Mouse (Mus musculus) embryonic fibroblast, embryonic 13.5 days (primary cell): ENCODE measurements around the gene Pglyrp1. TPM values are rescaled to one million over a fixed set of nuclear protein-coding genes. Genes with fewer than 3 reads are reported as not detected.
A peak's percentile ranks its signal among the peaks of the same experiment; 100 is the strongest.

Experiments used
- H3K27ac ChIP-seq: 2 replicates; pipeline ENCODE4 v1.5.1; 2012; ENCODE audit warnings: low read length, control low read depth, inconsistent platforms; ENCODE audit not compliant: insufficient read depth
- H3K4me1 ChIP-seq: 2 replicates; pipeline ENCODE4 v1.6.1; 2011; ENCODE audit warnings: low read length; ENCODE audit not compliant: control insufficient read depth, insufficient read depth
- H3K4me3 ChIP-seq: 2 replicates; pipeline ENCODE4 v1.5.1; 2011; ENCODE audit warnings: mild to moderate bottlenecking, control low read depth, low read length; ENCODE audit not compliant: insufficient read depth
- CTCF ChIP-seq: IDR thresholded peaks from 2 replicates; pipeline ENCODE4 v1.5.1; 2011; ENCODE audit warnings: mild to moderate bottlenecking, control low read depth, low read length, moderate library complexity, borderline replicate concordance; ENCODE audit not compliant: insufficient read depth
- POLR2A ChIP-seq: IDR thresholded peaks from 2 replicates; pipeline ENCODE4 v1.6.1; 2011; ENCODE audit warnings: low read depth, mild to moderate bottlenecking, control low read depth, low read length, moderate library complexity
- polyA plus RNA-seq: library from polyadenylated mRNA; stranded (reverse); fragments of >200 nt; gene quantifications from 2 replicates; pipeline ENCODE4 v1.2.4, GENCODE M21; 2011; ENCODE audit warnings: low read depth; ENCODE audit not compliant: missing spikeins, insufficient read length

Pglyrp1 gene
- polyA plus RNA-seq, 1 experiment: not detected

DNA sequence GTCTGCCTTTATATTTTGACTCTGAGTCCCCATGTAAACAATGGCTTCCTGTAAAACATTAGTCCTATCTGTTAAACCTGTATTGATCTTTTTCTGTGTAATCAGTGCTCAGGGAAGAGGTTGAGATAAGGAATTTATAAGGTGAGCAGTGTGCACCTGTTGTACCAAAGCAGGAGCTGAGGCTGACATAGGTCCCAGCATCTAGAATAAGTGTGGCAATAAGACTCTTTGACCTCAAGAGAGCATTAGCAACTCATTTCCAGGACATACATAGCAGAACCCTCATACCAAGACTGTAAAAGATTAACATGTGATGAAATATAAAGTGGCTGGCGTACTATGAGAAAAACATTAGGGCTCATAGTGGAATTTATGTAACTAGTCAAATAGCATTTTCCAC is 22.7 kb upstream of the Pglyrp1 start:
- no peak for TF ChIP-seq POLR2A
- TF ChIP-seq CTCF: no peak

DNA sequence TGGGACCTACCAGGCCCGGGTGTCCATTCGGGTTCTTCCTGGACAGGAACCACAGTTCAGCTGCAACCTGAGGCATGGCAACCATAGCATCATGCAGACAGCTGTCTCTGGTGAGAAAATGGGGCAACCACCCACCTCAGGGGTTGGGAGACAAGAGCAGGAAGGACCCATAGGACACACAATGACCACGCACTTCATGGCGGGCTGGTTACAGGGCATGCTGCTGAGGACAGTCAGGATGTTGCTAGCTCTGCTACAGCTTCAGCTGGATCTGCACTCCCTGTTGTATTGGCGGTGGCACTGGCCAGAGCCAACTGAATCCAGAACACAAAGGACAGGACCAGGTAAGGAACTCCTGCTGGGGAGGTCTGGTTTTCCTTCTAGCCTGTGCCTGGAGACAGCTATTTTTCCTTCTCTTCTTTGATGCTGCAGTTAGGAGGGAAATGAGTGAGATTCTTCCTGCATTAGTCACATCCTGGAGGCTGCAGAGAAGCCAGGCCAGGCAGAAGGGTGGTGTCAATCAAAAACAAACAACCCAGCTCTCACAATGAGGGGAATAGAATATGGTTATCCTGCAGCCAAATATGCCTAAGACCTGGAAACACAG is 12.7 kb upstream of the Pglyrp1 start:
- Histone ChIP-seq H3K4me1 (peaks cover 9% of the 10 kb centered on the region), H3K27ac (peak overlapping the region; percentile 35), H3K4me3 (no peak overlapping the region)
- TF ChIP-seq CTCF: no peak
- no peak for TF ChIP-seq POLR2A

More for the DNA sequence above, 22.7 kb upstream of the Pglyrp1 start:
- Histone ChIP-seq H3K27ac (no peak overlapping the region), H3K4me3 (no peak overlapping the region), H3K4me1 (no peaks in the 10 kb centered on the region)

DNA sequence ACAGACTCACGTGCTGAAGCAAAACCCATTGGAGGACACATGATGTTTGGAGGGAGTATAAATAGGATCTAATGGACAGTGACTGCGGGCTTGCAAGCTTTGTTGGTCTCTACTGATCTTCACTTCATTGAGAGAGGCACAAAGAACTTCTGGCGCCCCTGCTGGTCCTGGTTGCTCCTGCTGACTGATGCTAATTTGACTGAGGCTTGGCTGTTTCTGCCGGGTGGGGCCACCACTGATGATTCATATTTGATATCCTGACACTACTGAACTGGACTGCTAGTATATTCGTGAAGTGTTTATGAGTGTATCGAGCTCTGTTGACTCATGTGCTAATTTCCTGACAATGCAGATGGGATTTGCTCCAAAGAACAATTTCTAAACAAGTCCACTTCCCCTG is 8.3 kb upstream of the Pglyrp1 start:
- TF ChIP-seq CTCF (no peak), POLR2A (no peak)
- peaks cover 9% of the 10 kb centered on the region for H3K4me1 ChIP-seq
- H3K4me3 ChIP-seq: no peak overlapping the region
- H3K27ac ChIP-seq: no peak overlapping the region

DNA sequence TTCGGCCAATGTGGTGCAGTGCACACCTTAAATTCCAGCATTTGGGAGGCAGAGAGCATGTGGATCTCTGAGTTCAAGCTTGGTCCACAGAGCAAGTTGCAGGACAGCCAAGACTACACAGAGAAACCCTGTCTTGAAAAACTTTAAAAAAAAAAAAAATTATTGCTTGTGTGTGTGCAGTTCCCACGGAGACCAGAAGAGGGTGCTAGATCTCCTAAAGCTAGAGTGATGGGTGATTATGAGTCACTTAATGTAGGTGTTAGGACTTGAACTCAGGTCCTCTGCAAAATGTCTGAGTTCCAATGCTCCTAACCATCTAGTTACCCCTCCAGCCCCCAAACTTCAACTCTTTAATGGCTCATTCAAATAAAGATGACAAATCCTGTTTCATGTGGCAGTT is 2.6 kb upstream of the Pglyrp1 start:
- H3K4me1 ChIP-seq: no peaks in the 10 kb centered on the region
- H3K4me3 ChIP-seq: no peak overlapping the region
- H3K27ac ChIP-seq: no peak overlapping the region
- TF ChIP-seq CTCF (no peak), POLR2A (no peak)

DNA sequence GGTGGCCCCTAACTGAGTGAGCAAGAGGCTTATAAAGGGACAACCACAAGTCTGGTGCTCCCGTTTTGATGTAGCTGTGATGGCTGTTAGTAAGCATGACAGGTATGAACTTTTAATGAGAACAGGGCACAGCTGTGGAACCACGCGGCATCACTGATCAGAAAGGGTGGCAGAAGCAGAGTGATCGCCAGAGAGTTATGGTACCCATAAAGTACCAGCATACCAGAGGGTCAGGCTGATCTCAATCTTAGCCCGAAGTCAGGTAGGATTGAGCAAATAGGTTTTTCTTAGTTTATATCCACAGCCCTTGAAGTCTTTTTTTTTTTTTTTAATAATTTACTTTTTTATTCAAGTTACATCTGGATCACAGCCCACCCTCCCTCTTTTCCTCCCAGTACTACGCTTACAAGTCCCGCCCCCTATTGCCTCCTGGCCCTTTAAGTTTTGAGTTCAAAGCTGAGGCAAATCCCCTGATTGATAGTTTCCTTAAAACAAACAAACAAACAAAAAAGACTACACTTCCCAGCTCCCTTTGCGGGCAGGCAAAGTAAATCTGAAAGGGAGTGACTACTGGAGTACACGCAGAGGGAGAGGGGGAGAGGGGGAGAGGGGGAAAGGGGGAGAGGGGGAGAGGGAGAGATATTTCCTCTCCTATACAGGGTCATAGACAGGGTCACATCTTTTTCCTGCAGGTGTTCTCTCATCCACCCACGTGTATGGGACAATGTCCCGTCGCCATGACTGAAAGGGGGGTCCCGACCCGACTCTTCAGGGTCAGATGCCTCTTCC is 1.1 kb downstream of the Pglyrp1 start:
- no peak for TF ChIP-seq CTCF
- no peak for TF ChIP-seq POLR2A
- no peak overlapping the region for H3K27ac ChIP-seq
- H3K4me3 ChIP-seq: peak overlapping the region; percentile 11
- no peaks in the 10 kb centered on the region for H3K4me1 ChIP-seq

DNA sequence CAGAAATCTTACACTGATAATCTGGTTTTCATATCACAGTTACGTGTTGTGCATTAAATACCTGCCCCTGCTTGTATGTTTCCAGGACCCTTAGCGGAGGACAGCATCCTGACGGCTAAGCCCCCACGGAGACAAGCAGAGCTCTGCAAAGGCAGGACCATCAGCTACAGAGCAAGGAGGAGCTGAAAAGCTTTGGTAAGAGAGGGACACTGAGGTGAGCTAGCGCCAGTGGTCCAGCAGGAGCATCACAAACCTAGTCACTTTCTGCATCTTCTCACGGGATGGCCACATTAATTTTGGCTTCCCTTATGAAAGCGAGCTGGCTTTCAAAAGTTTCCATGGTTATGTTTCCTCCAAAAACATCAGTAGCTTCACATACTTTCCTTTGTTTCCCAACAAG is 1.7 kb downstream of the Pglyrp1 start:
- H3K4me1 ChIP-seq: no peaks in the 10 kb centered on the region
- peak overlapping the region; percentile 11 for H3K4me3 ChIP-seq
- TF ChIP-seq POLR2A (no peak), CTCF (no peak)
- no peak overlapping the region for H3K27ac ChIP-seq

DNA sequence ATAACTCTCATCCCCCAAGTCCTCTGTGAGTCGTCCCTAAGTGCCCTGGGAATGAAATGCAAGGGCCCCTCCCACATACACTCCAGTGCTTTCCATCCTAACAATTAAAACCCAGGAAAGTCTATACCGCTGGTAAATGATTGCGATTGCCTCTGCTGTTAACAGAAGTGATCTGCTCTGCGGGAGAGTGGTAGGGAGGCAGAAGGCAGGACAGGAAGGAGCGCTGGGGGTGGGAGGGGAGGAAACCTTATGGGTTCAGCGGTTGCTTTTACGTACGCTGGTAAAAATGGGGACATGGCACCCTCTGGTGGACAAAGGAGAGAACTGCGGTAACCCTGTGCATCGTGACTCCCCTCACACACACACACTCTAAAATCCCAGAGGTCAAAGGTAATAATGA is 2.1 kb downstream of the Pglyrp1 start:
- TF ChIP-seq CTCF (peak; percentile 81; the same call in 1 of the 2 replicates), POLR2A (peak; percentile 42)
- Histone ChIP-seq H3K4me1 (no peaks in the 10 kb centered on the region), H3K4me3 (peak overlapping the region; percentile 11), H3K27ac (no peak overlapping the region)

DNA sequence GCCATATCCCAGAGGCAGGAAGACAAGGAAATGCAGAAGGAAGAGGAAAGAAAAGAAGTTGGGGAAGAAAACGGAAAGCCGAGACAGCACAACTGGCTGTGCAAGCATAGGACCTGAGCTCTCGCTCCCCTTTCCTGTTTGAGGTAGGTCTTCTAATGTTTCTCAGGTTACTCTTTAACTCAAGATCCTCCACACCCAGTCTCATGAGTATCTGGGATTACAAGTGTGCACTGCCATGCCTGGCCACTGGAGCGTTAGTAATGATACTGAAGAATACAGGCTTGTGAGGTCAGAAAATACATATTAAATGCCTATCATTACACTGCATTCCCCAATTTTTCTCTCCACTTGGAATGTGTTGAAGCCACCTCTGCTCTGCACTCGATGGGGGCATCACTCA is 4.2 kb downstream of the Pglyrp1 start:
- H3K27ac ChIP-seq: no peak overlapping the region
- no peak overlapping the region for H3K4me3 ChIP-seq
- TF ChIP-seq POLR2A (no peak), CTCF (no peak)
- no peaks in the 10 kb centered on the region for H3K4me1 ChIP-seq

DNA sequence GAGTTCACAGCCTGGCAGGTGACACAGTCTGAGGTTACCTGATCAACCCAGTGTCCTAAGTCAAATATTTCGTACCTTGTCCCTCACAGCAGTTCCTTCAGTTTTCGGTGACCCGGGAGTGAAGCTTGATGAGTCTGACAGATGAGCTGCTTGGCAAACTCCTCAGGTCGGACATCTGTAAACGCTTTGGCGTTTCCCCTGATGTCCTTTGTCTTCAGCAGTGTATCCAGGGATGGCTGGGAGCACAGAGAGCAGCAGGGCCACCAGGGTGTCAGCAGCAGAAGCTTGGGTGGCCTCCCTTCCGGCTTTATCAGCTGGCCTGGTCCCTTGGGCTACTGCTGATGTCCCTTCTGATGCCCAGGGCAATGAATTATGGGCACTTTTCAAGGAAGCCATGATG is 7.6 kb downstream of the Pglyrp1 start:
- no peak overlapping the region for H3K27ac ChIP-seq
- H3K4me1 ChIP-seq: no peaks in the 10 kb centered on the region
- no peak overlapping the region for H3K4me3 ChIP-seq
- no peak for TF ChIP-seq POLR2A
- no peak for TF ChIP-seq CTCF

DNA sequence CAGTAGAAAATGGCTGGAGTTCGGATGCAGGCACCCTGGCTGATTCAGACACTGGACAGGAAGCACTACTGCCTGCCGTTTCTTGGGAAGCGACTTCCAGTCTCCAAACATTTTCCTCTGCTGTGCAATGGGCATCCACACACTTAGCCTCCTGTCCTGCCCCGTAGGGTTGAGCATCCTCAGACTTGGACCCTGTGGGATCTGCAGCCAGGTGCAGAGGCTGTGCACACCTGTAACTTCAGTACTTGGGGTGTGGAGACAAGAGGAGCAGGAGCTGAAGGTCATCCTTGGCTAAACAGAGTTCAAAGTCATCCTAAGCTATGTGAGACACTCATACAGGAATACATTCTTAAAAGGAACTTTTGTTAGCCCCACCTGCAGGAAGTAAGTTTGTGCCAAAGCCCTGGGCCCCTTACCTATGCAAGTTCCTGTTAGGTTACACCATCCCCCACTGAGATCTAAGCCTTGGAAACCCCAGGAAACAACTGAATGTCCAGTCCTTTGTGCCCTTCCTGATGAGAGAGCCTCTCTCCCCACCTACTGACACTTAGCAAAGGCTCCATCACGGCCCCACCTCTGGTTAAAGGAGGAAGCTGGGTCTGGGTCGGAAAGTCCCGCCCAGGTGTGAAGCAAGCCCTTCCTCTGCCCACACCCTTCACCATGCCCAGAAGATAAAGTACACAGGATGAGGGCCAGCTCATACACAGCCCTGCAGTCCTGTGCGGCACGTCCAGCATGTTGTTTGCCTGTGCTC is 13.0 kb downstream of the Pglyrp1 start:
- no peak for TF ChIP-seq CTCF
- TF ChIP-seq POLR2A: no peak
- Histone ChIP-seq H3K27ac (no peak overlapping the region), H3K4me3 (no peak overlapping the region)

More for the DNA sequence above, 13.0 kb downstream of the Pglyrp1 start:
- H3K4me1 ChIP-seq: no peaks in the 10 kb centered on the region
